Mouse (Mus musculus) midbrain, postnatal 0 days (tissue): ENCODE data around the gene Plxna4. TPM values are rescaled to one million over a fixed set of nuclear protein-coding genes. Genes with fewer than 3 reads are reported as not detected.

ENCODE experiments used
- ATAC-seq: fragments of 200-750 bp; cut with Nextera tagmentation; 2 replicates; pipeline ENCODE4 v1.8.0; 2017; ENCODE audit warnings: moderate number of reproducible peaks, mild to moderate bottlenecking, moderate TSS enrichment, moderate library complexity; ENCODE audit not compliant: low FRiP score
- DNase-seq: peaks from one replicate; pipeline ENCODE4 v3.0.0-alpha.2; 2015; ENCODE audit warnings: low spot score
- H3K27ac ChIP-seq: fragments of 300-500 bp; sonication (generic); 2 replicates; pipeline ENCODE4 v1.5.1; 2014; ENCODE audit warnings: low read depth, mild to moderate bottlenecking, low read length, mixed read lengths
- H3K27me3 ChIP-seq: fragments of 300-500 bp; sonication (generic); 2 replicates; pipeline ENCODE4 v1.6.1; 2014; ENCODE audit warnings: low read length, control low read depth, mixed read lengths; ENCODE audit not compliant: insufficient read depth
- H3K36me3 ChIP-seq: fragments of 300-500 bp; sonication (generic); 2 replicates; pipeline ENCODE4 v1.6.1; 2014; ENCODE audit warnings: low read length, control low read depth, mixed read lengths; ENCODE audit not compliant: insufficient read depth
- H3K4me1 ChIP-seq: fragments of 300-500 bp; sonication (generic); 2 replicates; pipeline ENCODE4 v1.6.1; 2014; ENCODE audit warnings: mild to moderate bottlenecking, control low read depth, antibody characterized with exemption, low read length, mixed read lengths; ENCODE audit not compliant: insufficient read depth
- H3K4me2 ChIP-seq: fragments of 300-500 bp; sonication (generic); 2 replicates; pipeline ENCODE4 v1.6.1; 2014; ENCODE audit warnings: low read depth, mild to moderate bottlenecking, low read length, mixed read lengths; ENCODE audit not compliant: poor library complexity, severe bottlenecking
- H3K4me3 ChIP-seq: fragments of 300-500 bp; sonication (generic); 2 replicates; pipeline ENCODE4 v1.5.1; 2014; ENCODE audit warnings: low read depth, mild to moderate bottlenecking, low read length, moderate library complexity
- H3K9ac ChIP-seq: fragments of 300-500 bp; sonication (generic); replicated peaks from 2 replicates; pipeline ENCODE4 v1.6.1; 2014; ENCODE audit warnings: mild to moderate bottlenecking, low read length, moderate library complexity, mixed read lengths; ENCODE audit not compliant: poor library complexity, severe bottlenecking
- H3K9me3 ChIP-seq: fragments of 300-500 bp; sonication (generic); 2 replicates; pipeline ENCODE4 v1.6.1; 2016; ENCODE audit warnings: low read length, control low read depth
- CTCF ChIP-seq: IDR thresholded peaks from 2 replicates; pipeline ENCODE4 v1.5.1; 2016; ENCODE audit warnings: antibody characterized with exemption, mild to moderate bottlenecking
- WGBS: fragments of 180-500 bp; shearing (Covaris S2); extraction: QIAGEN DNeasy Blood & Tissue Kit; methylation state at CpG from one replicate; pipeline ENCODE4 v1.1.7; 2014; 5-methylcytosine and 5-hydroxymethylcytosine counted together
- polyA plus RNA-seq: library from polyadenylated mRNA; unstranded; fragments of >200 nt; fragmentation: Nextera tagmentation; extraction: Ambion mirVana; gene quantifications from 2 replicates; pipeline ENCODE4 v1.2.1, GENCODE M21; 2015
- total RNA-seq: library from RNA; depleted of rRNA; stranded (reverse); fragments of >200 nt; gene quantifications from 2 replicates; pipeline ENCODE4 v1.2.3, GENCODE M21; 2014

Gene Plxna4
- total and polyA plus RNA-seq, 2 experiments from 2014 or later, result 9.6 to 39.7 TPM

DNA sequence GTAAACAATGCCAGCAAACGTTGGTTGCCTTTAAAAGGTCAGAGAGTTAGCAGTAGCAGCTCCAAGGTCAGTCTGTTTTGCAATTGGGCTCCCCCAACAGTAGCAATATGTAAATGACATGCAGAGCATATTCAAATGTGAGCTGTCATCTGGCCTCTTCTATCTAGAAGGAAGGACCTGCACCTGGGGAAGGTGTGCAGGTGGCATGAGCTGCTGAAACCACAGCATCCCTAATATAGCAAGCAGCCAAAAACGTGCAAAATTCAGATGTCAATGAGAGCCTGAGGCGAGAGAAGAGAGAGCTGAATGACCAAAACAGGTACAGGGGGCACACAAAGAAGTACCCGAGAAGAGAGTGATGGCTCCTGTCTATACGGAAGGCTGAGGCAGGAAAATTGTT, 118.8 kb downstream of the Plxna4 start:
- DNase-seq (no peak), ATAC-seq (no peak)
- no peak overlapping the region for H3K9ac ChIP-seq
- H3K4me2 ChIP-seq, result no peak overlapping the region
- H3K9me3 ChIP-seq, result no peaks in the 10 kb centered on the region
- peaks cover 6% of the 10 kb centered on the region; the same call in 1 of the 2 replicates for H3K4me1 ChIP-seq
- H3K27me3 ChIP-seq, result no peaks in the 10 kb centered on the region
- WGBS, result 68% methylated on average over 5 of the region's 5 CpGs
- H3K36me3 ChIP-seq, result no peaks in the 10 kb centered on the region
- no peak overlapping the region for H3K27ac ChIP-seq
- H3K4me3 ChIP-seq, result no peak overlapping the region
- no peak for TF ChIP-seq CTCF

DNA sequence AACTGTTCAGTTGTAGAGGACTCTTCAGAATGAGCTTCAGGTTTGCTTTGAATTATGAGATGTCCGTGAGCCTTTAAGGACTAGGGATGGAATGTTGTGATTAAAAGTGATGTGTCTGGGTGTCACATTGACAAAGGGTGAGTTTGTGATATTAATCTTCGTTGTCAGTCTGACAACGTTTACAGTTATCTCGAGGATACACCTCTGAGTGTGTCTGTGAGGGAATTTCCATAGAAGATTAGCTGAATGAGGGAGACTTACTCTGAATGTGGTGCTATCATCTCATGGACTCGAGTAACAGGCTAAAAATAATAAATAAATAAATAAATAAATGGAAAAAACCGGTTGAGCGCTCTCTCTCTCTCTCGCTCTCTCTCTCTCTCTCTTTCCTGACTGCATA, 122.9 kb downstream of the Plxna4 start:
- DNase-seq (no peak), ATAC-seq (no peak)
- Histone ChIP-seq H3K27me3 (no peaks in the 10 kb centered on the region), H3K4me3 (no peak overlapping the region), H3K4me2 (no peak overlapping the region), H3K36me3 (no peaks in the 10 kb centered on the region), H3K9me3 (no peaks in the 10 kb centered on the region), H3K27ac (no peak overlapping the region), H3K9ac (no peak overlapping the region), H3K4me1 (peaks cover 2% of the 10 kb centered on the region; the same call in 1 of the 2 replicates)
- no peak for TF ChIP-seq CTCF
- WGBS, result 75% methylated on average over 8 of the region's 8 CpGs

DNA sequence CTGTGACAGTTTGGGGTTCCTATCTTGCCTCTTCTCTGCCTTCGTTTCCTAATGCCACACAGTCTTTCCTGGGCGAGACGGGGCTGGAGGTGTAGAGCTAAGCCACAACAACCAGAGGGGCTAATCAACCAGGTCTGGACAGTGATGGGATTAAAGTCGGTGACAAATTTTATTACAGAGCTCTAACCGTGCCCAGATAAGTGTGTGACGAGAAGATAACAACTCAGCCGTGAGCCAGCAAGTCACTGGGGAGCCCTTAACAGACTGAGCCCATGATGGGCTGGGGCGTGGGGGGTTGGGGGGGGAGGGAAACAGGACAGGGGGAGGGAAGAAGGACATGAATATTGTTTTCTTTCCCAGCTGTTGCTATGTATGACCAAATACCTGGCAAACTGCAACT, 123.4 kb downstream of the Plxna4 start:
- no peaks in the 10 kb centered on the region for H3K9me3 ChIP-seq
- no peak overlapping the region for H3K4me3 ChIP-seq
- no peak for TF ChIP-seq CTCF
- peaks cover 2% of the 10 kb centered on the region; the same call in 1 of the 2 replicates for H3K4me1 ChIP-seq
- H3K4me2 ChIP-seq, result no peak overlapping the region
- H3K27me3 ChIP-seq, result no peaks in the 10 kb centered on the region
- H3K27ac ChIP-seq, result no peak overlapping the region
- ATAC-seq (0 out of 2 replicates have a peak, but pooled peaks have one; percentile 7), DNase-seq (no peak)
- no peaks in the 10 kb centered on the region for H3K36me3 ChIP-seq
- WGBS, result 32% methylated on average over 8 of the region's 8 CpGs
- H3K9ac ChIP-seq, result no peak overlapping the region

- Histone ChIP-seq H3K27ac (no peak overlapping the region), H3K4me1 (peaks cover 2% of the 10 kb centered on the region; the same call in 1 of the 2 replicates), H3K9me3 (no peaks in the 10 kb centered on the region), H3K9ac (no peak overlapping the region), H3K4me2 (no peak overlapping the region), H3K27me3 (no peaks in the 10 kb centered on the region), H3K36me3 (no peaks in the 10 kb centered on the region), H3K4me3 (no peak overlapping the region)
- 36% methylated on average over 4 of the region's 4 CpGs for WGBS
- peak; percentile 63 for ATAC-seq
- TF ChIP-seq CTCF, result no peak
- peak; percentile 75 for DNase-seq
Observed at GRCm38 (mm10) chr6:32464046-32464445, 123.9 kb downstream of the Plxna4 start.

DNA sequence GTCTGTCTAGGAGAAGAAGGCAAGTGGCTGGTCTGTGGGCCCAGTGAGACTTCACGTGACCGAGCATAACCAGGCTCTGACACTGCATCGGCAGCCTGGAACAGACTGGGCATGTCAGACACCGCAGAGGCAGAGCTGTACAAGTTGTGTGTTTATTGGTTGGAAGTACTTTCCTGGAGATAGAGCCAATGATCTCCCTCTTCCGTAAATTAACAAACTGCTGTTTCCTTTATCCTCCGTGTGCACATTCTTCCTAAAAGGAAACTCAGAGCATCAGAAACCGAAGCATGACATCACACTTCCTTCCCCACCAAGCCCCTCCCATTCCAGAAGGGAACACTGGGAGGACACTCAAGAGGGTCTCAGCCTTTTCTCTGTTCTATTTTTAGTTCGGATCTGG, 127.6 kb downstream of the Plxna4 start:
- ATAC-seq (no peak), DNase-seq (no peak)
- H3K9me3 ChIP-seq, result no peaks in the 10 kb centered on the region
- H3K9ac ChIP-seq, result no peak overlapping the region
- peaks cover 2% of the 10 kb centered on the region; the same call in 1 of the 2 replicates for H3K4me1 ChIP-seq
- no peaks in the 10 kb centered on the region for H3K36me3 ChIP-seq
- no peak for TF ChIP-seq CTCF
- no peak overlapping the region for H3K27ac ChIP-seq
- WGBS, result 82% methylated on average over 8 of the region's 8 CpGs
- H3K4me2 ChIP-seq, result no peak overlapping the region
- H3K27me3 ChIP-seq, result no peaks in the 10 kb centered on the region
- no peak overlapping the region for H3K4me3 ChIP-seq

- Histone ChIP-seq H3K27ac (no peak overlapping the region), H3K27me3 (no peaks in the 10 kb centered on the region), H3K9ac (no peak overlapping the region), H3K9me3 (no peaks in the 10 kb centered on the region), H3K4me1 (no peaks in the 10 kb centered on the region), H3K4me3 (no peak overlapping the region), H3K4me2 (no peak overlapping the region), H3K36me3 (no peaks in the 10 kb centered on the region)
- DNase-seq, result peak; percentile 35
- ATAC-seq, result no peak
- no peak for TF ChIP-seq CTCF
- 63% methylated on average over 3 of the region's 3 CpGs for WGBS
Observed at GRCm38 (mm10) chr6:32456641-32457040, 131.4 kb downstream of the Plxna4 start.
